15 mouse cellular contexts compared by ENCODE assay signal in the genomic region with DNA sequence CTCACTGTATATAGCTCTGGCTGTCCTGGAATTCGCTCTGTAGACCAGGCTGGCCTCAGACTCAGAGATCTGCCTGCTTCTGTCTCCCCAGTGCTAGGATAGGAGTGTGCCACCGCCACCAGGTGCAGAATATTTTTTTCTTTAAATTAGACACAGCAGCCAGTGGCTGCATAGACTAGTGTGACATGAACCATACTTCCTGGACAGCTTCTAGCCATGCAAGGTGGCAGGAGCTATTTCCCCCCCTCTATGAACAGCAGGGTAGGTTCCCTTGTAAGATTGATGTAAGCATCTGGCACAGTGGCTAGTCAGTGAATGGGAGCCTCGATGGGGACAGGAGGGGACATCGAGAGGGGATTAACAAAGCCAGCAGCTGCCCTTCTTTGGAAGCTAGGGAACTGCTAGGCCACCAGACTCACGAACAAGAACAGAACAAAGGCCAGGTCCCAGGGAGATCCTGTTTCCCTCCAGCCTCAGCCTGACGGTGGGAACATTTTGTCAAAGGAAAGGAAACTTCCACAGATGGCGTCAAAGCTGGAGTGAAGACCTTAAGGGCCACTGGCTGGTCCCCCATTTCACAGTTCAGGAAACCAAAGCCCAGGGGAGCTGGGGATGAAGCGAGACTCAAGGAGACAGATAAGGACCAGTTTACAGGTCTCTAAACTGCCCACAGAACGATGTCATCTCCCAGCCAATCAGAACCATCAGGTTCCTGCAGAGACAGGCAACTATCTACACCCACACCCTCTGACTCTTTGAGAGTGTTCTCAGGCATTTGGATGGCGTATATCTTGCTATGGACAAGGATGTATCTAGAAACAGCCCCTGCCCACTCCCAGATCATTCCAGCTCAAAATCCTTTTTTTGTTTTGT. TPM values are rescaled to one million over a fixed set of nuclear protein-coding genes. Genes with fewer than 3 reads are reported as not detected.
DNase-seq lines count a peak whose midpoint lies in the region; ATAC-seq and TF ChIP-seq lines count a peak whose summit lies in the region.
"Had no signal": no experiment of that assay in that cellular context is flagged by ENCODE, and none has a peak within 500 bp of the region (broad histone marks: within the 10 kb centered on the region; RNA-seq: fewer than 3 reads in every experiment).

No protein-coding gene starts in this region.

- H3K4me2 ChIP-seq in midbrain, embryonic 13.5 days (replicated peaks), result no peak overlapping the region
- H3K4me2 ChIP-seq in limb, embryonic 14.5 days (replicated peaks; ENCODE audit: low read depth, low read length, severe bottlenecking), result no peak overlapping the region
- no peak overlapping the region for H3K4me2 ChIP-seq in stomach, postnatal 0 days (replicated peaks; ENCODE audit: low read depth)
- H3K4me2 ChIP-seq: hindbrain, embryonic 15.5 days had no signal

- TF ChIP-seq CTCF in stomach, postnatal 0 days (IDR thresholded peaks at IDR 0.05; ENCODE audit: low read depth), result no peak

- H3K36me3 ChIP-seq in midbrain, embryonic 10.5 days, result no peaks in the 10 kb centered on the region
- H3K36me3 ChIP-seq in midbrain, embryonic 13.5 days, result no peaks in the 10 kb centered on the region
- H3K36me3 ChIP-seq in limb, embryonic 14.5 days (ENCODE audit: control insufficient read depth, insufficient read depth, low read length), result no peaks in the 10 kb centered on the region
- no peaks in the 10 kb centered on the region for H3K36me3 ChIP-seq in stomach, postnatal 0 days (ENCODE audit: control insufficient read depth, insufficient read depth, low read length)
- H3K36me3 ChIP-seq: hindbrain, embryonic 15.5 days had no signal

- TF ChIP-seq POLR2A in limb, embryonic 14.5 days (IDR thresholded peaks at IDR 0.05; ENCODE audit: borderline replicate concordance, extremely low read depth, insufficient read depth, insufficient read length), result no peak

- H3K9ac ChIP-seq in midbrain, embryonic 13.5 days (replicated peaks), result no peak overlapping the region
- no peak overlapping the region for H3K9ac ChIP-seq in limb, embryonic 14.5 days (ENCODE audit: low read depth, low read length, severe bottlenecking)
- H3K9ac ChIP-seq in stomach, postnatal 0 days (ENCODE audit: low read length), result no peak overlapping the region
- H3K9ac ChIP-seq: forebrain, postnatal 0 days; hindbrain, embryonic 15.5 days had no signal

- H3K4me3 ChIP-seq in midbrain, embryonic 10.5 days, result no peak overlapping the region
- no peak overlapping the region for H3K4me3 ChIP-seq in midbrain, embryonic 13.5 days (replicated peaks)
- H3K4me3 ChIP-seq in limb, embryonic 14.5 days (replicated peaks; ENCODE audit: low read length), result no peak overlapping the region
- no peak overlapping the region for H3K4me3 ChIP-seq in stomach, postnatal 0 days (ENCODE audit: low read depth, low read length)
- H3K4me3 ChIP-seq: hindbrain, embryonic 15.5 days; layer of hippocampus, adult 2 months had no signal

- H3K9me3 ChIP-seq in midbrain, embryonic 10.5 days (replicated peaks), result no peaks in the 10 kb centered on the region
- H3K9me3 ChIP-seq in midbrain, embryonic 13.5 days, result no peaks in the 10 kb centered on the region
- H3K9me3 ChIP-seq in limb, embryonic 14.5 days (ENCODE audit: control insufficient read depth, low read length), result no peaks in the 10 kb centered on the region
- H3K9me3 ChIP-seq in stomach, postnatal 0 days (ENCODE audit: control insufficient read depth, low read length), result no peaks in the 10 kb centered on the region
- H3K9me3 ChIP-seq: hindbrain, embryonic 15.5 days had no signal

- peaks cover 34% of the 10 kb centered on the region for H3K4me1 ChIP-seq in midbrain, embryonic 10.5 days
- H3K4me1 ChIP-seq in midbrain, embryonic 13.5 days (replicated peaks), result peaks cover 19% of the 10 kb centered on the region
- H3K4me1 ChIP-seq in limb, embryonic 14.5 days (ENCODE audit: control insufficient read depth, insufficient read depth, low read length), result peaks cover 10% of the 10 kb centered on the region; the same call in 1 of the 2 replicates
- no peaks in the 10 kb centered on the region; the same call in 1 of the 2 replicates for H3K4me1 ChIP-seq in stomach, postnatal 0 days (replicated peaks; ENCODE audit: control insufficient read depth, insufficient read depth)

- peaks cover 26% of the 10 kb centered on the region for H3K27me3 ChIP-seq in midbrain, embryonic 10.5 days (ENCODE audit: low read depth, poor library complexity, severe bottlenecking)
- H3K27me3 ChIP-seq in midbrain, embryonic 13.5 days, result peaks cover 13% of the 10 kb centered on the region
- no peaks in the 10 kb centered on the region for H3K27me3 ChIP-seq in limb, embryonic 14.5 days (ENCODE audit: control insufficient read depth, insufficient read depth, low read length)
- H3K27me3 ChIP-seq in stomach, postnatal 0 days (ENCODE audit: control insufficient read depth, insufficient read depth, low read length), result no peaks in the 10 kb centered on the region
- H3K27me3 ChIP-seq: hindbrain, embryonic 15.5 days had no signal

- no peak for ATAC-seq in midbrain, embryonic 13.5 days
- ATAC-seq in limb, embryonic 14.5 days (ENCODE audit: low FRiP score, low read depth), result peak; percentile 41; the same call in 1 of the 2 replicates
- peak; percentile 61; the same call in 1 of the 2 replicates for ATAC-seq in neutrophil, adult 5-6 weeks (ENCODE audit: extremely low read depth, insufficient number of reproducible peaks, low FRiP score, poor library complexity, severe bottlenecking)
- ATAC-seq in stomach, postnatal 0 days (ENCODE audit: low FRiP score, low TSS enrichment), result no peak
- ATAC-seq: activated CD4-positive, CD25-positive, alpha-beta regulatory T cell, adult 4 months; forebrain, postnatal 0 days had no signal

- no peak for TF ChIP-seq EP300 in stomach, postnatal 0 days (optimal IDR thresholded peaks at IDR 0.05)

- H3K27ac ChIP-seq in midbrain, embryonic 10.5 days (replicated peaks), result peak overlapping the region; percentile 49; the same call in 1 of the 2 replicates
- no peak overlapping the region for H3K27ac ChIP-seq in midbrain, embryonic 13.5 days
- H3K27ac ChIP-seq in limb, embryonic 14.5 days (replicated peaks; ENCODE audit: low read depth, low read length), result no peak overlapping the region
- H3K27ac ChIP-seq in stomach, postnatal 0 days (replicated peaks), result no peak overlapping the region
- H3K27ac ChIP-seq: hindbrain, embryonic 15.5 days; layer of hippocampus, adult 2 months; macrophage had no signal

- DNase-seq in adrenal gland, adult 8-10 months, result peak; percentile 5
- DNase-seq in adrenal gland, adult (ENCODE audit: inconsistent age in 2 of 2, low spot score in 1 of 2), result no peak
- no peak for DNase-seq in midbrain, embryonic 10.5 days (ENCODE audit: low spot score)
- DNase-seq in limb, embryonic 14.5 days (ENCODE audit: low spot score), result no peak
- DNase-seq in stomach, postnatal 0 days (ENCODE audit: low spot score), result no peak
- no peak for DNase-seq in layer of hippocampus, adult 11-12 months (ENCODE audit: low spot score)
- DNase-seq: cerebellum, adult 8-10 months; forebrain, postnatal 0 days; gastrocnemius, postnatal 14 days had no signal

- 49% methylated on average over 10 of the region's 10 CpGs for whole genome bisulfite sequencing in midbrain, embryonic 10.5 days
- 41% methylated on average over 10 of the region's 10 CpGs for WGBS in midbrain, embryonic 13.5 days
- WGBS in limb, embryonic 14.5 days, result 64% methylated on average over 10 of the region's 10 CpGs
- WGBS in stomach, postnatal 0 days, result 72% methylated on average over 10 of the region's 10 CpGs

RNA-seq across cellular contexts. Expression of a gene that starts 11.8 kb away (rescaled TPM):
- total RNA-seq in adrenal gland, adult 8-10 months (2022), result 10 to 100 TPM; 33.1 to 43.1 (median 38.4) TPM
- 6.2 and 6.5 TPM in 2 replicates for polyA plus RNA-seq in midbrain, embryonic 10.5 days (2016; fragmentation: Nextera tagmentation; extraction: Ambion mirVana)
- 10.7 and 11.1 TPM in 2 replicates for polyA plus RNA-seq in midbrain, embryonic 13.5 days (2015; fragmentation: Nextera tagmentation; extraction: Ambion mirVana)
- 23.0 and 23.4 TPM in 2 replicates for polyA plus RNA-seq in limb, embryonic 14.5 days (2012; rRNA removed)
- polyA plus RNA-seq in limb, embryonic 14.5 days (2014; fragmentation: Nextera tagmentation; extraction: Ambion mirVana), result 14.1 and 17.1 TPM in 2 replicates
- total RNA-seq in neutrophil, adult 5-6 weeks (2017), result 66.0 and 74.3 TPM in 2 replicates
- polyA plus RNA-seq in stomach, postnatal 0 days (2015; fragmentation: Nextera tagmentation; extraction: Ambion mirVana), result 14.3 and 15.2 TPM in 2 replicates

RNA-seq across cellular contexts. Expression of a gene that starts 52.0 kb away (rescaled TPM):
- total RNA-seq in adrenal gland, adult 8-10 months (2022), result 100 to 1,000 TPM in 3 of 4 experiments, 10 to 100 TPM in 1; 85.1 to 269 (median 187) TPM
- polyA plus RNA-seq in midbrain, embryonic 10.5 days (2016; fragmentation: Nextera tagmentation; extraction: Ambion mirVana), result 0.90 and 1.3 TPM in 2 replicates
- polyA plus RNA-seq in midbrain, embryonic 13.5 days (2015; fragmentation: Nextera tagmentation; extraction: Ambion mirVana), result 2.2 and 2.6 TPM in 2 replicates
- 4.3 and 6.3 TPM in 2 replicates for polyA plus RNA-seq in limb, embryonic 14.5 days (2012; rRNA removed)
- polyA plus RNA-seq in limb, embryonic 14.5 days (2014; fragmentation: Nextera tagmentation; extraction: Ambion mirVana), result 8.1 TPM in 2 replicates
- total RNA-seq in neutrophil, adult 5-6 weeks (2017), result 46.3 TPM in 2 replicates
- 25.6 and 29.8 TPM in 2 replicates for polyA plus RNA-seq in stomach, postnatal 0 days (2015; fragmentation: Nextera tagmentation; extraction: Ambion mirVana)

Comparison
In these comparisons a context has a peak if more than half of its experiments do, and no peak if none do; other contexts are left out.
1. ATAC-seq: peak in limb, embryonic 14.5 days (single experiment) and neutrophil, adult 5-6 weeks (single experiment); none in midbrain, embryonic 13.5 days (single experiment) and stomach, postnatal 0 days (single experiment).